Mouse (Mus musculus): ENCODE data around the gene Rpl36al.

Rpl36al gene

DNA sequence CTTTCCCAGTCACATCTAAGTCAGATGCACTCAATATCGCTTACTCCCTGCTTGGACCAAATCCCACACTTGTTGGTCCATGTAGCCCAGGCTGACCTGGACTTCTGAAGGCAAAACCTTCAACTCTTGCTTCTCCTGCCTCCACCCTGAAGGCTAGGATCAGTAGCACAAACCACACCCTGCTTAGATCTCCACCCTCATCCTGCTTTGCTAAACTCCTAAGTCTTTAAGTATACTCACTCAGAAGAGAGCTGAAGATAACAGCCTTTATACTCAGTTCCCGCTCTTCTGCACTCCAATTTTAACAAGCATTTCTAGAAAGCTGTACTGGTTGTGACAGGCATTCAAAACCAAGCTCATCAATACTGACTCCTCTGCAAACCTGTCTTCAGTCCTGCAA lies 26.8 kb downstream of the Rpl36al start:
- DNase-seq, result no peak

DNA sequence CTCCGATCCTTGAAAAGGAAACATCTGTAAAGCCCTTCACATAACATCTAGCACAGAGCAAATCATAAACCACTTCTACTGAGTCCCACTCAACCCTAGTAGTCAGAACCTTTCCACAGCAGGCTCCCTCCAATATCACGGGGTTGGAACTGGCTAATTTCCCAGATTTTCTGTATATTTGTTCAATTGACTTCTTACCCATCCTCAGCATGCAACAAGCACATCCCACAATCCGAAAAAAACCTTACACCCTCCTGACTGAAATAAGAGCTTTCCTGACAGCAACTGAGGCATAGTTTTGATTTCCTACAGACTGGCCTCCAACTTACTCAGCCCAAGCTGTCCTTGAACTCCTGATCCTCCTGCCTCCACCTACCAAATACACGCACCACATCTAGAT lies 27.4 kb downstream of the Rpl36al start:
- DNase-seq, result no peak

DNA sequence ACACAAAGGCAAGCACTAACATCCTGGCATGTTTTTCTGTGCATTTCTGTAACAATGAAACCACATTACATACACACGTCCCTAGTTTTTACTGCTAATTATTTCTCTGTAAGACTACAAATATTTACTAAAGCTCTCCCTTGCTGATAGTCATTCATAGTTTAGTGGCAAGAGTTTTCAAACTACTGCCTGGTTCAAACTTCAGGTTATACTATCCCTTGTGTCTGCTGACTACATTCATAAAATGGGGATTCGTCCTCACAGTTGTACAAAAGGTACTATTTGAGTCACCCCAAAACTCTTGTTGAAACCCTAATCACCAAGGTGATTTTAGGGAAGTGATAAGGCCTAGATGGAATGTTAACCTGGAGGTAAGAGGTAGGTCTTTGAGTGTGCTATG lies 28.0 kb downstream of the Rpl36al start:
- no peak for DNase-seq

DNA sequence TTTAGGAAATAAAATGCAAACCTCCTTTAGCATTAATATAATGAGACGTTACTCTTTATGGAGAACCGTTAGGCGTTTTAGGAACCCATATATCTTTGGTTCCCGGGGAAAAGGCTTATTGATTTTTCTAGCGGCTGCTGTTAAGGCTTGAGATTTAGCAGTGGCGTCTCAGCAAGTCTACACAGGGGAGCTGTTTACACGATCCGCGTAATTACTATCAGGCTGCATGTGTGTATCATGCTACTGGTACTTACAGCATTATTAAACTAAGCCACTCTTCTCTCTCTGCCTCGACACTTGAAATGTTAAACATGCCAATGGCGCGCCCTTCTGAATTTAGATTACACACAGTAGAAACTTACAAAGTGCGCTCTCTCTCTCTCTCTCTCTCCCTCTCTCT lies 33.8 kb downstream of the Rpl36al start:
- DNase-seq, result no peak

DNA sequence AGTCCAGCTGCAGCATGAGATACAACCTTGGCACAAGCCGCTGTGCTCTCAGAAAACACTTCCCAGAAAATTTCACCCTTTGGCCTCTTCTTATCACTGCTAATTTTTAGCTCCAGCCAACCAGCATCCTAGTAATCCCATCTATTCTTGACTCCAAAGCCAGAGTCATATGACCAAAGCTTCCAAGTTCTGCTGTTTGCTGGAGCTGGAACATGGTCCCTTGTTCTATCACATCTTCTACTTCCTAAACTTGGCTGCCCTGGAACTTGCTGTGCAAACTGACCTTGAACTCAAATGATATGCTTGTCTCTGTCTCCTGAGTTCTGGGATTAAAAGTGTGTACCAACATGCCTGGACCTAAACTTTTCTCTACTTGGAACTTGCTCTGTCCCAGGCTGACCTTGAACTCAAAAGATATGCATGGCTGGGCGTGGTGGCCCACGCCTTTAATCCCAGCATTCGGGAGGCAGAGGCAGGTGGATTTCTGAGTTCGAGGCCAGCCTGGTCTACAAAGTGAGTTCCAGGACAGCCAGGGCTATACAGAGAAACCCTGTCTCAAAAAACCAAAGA lies 36.6 kb downstream of the Rpl36al start:
- no peak for DNase-seq

DNA sequence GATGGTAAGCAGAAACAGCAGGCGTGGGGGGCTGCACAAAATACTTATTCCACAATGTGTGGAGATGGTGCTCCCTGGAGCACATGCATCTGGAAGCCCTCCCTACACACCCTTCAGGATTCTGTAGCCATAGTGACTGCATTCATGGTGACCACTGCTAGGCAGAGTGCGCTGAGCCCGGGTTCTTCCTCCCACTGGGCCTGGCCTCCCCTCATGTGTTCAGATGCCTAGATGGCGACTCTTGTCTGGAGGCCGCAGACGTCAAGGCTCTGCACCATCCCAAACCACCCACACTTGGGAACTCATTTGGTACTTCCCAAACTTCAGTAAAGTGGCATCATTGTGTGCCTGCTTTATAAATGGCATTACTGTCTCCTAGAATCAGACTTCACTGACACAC lies 40.4 kb downstream of the Rpl36al start:
- no peak for DNase-seq

DNA sequence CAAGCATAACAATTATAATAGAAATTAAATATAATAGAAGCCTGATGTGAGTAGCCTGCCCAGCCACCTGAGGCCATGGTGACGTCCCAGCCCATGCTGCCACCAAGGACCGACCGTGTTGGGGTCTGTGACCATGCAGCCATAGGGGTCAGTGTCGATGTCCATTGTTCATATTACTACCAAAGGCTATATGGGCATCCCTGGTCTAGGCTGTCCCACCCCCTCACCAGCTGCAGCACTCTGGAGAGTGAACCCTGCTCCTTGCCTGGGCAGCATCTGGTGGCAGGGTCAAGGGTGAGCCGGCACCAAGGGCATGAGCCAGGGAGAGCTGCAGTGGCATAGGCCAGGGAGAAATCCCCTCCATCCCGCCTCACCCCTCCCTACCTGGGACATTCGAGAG lies 44.0 kb downstream of the Rpl36al start:
- DNase-seq, result no peak

DNA sequence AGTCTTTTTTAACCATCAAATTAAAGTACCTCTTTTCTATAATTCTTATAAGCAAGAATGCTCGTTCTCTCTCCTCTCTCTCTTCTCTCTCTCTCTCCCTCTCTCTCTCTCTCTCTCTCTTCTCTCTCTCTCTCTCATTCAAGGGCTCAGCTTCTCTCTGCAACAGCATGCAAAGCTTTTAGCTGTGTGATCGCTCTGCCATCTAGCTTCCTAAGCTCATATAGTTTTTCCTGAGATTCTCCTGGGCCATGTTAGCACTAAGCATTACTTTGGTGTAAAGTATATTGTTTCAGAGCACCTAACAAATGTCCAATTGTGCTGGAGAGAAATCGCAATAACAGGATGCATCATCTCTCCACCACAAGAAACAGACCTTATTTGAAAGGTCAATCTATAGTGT lies 44.7 kb downstream of the Rpl36al start:
- DNase-seq, result no peak
